Mouse (Mus musculus): ENCODE results near the gene Lin7a.

GRCm38 (mm10) chr10:107358443-107359040, 87.1 kb downstream of the Lin7a start:
- TF ChIP-seq CTCF (IDR thresholded peaks at IDR 0.05; ENCODE audit: low read depth) (no peak), EP300 (optimal IDR thresholded peaks at IDR 0.05) (no peak)
